Mouse (Mus musculus): ENCODE measurements around the gene Hk2. TPM values are rescaled to one million over a fixed set of nuclear protein-coding genes. Genes with fewer than 3 reads are reported as not detected.

Hk2 gene
- polyA plus RNA-seq, 1 experiment from 2014 or later: 4.0 TPM

GRCm38 (mm10) chr6:82753638-82754361 is 20.5 kb downstream of the Hk2 start:
- Histone ChIP-seq H3K4me3 (replicated peaks; ENCODE audit: low read depth, low read length) (no peak overlapping the region), H3K27me3 (ENCODE audit: control insufficient read depth, insufficient read depth, low read length) (no peaks in the 10 kb centered on the region), H3K9ac (replicated peaks; ENCODE audit: low read length) (no peak overlapping the region), H3K36me3 (ENCODE audit: control insufficient read depth, insufficient read depth, low read length) (no peaks in the 10 kb centered on the region), H3K4me1 (ENCODE audit: control insufficient read depth, insufficient read depth, low read length) (no peaks in the 10 kb centered on the region), H3K27ac (replicated peaks; ENCODE audit: low read depth, low read length) (no peak overlapping the region), H3K4me2 (ENCODE audit: low read length) (no peak overlapping the region), H3K9me3 (ENCODE audit: control insufficient read depth, low read length) (no peaks in the 10 kb centered on the region)
- DNase-seq (no peak), ATAC-seq (ENCODE audit: low FRiP score, low TSS enrichment) (no peak)
- WGBS: 94% methylated on average over 14 of the region's 14 CpGs

- Histone ChIP-seq H3K36me3 (ENCODE audit: control insufficient read depth, insufficient read depth, low read length) (no peaks in the 10 kb centered on the region), H3K27me3 (ENCODE audit: control insufficient read depth, insufficient read depth, low read length) (no peaks in the 10 kb centered on the region), H3K27ac (replicated peaks; ENCODE audit: low read depth, low read length) (no peak overlapping the region), H3K9me3 (ENCODE audit: control insufficient read depth, low read length) (no peaks in the 10 kb centered on the region), H3K9ac (replicated peaks; ENCODE audit: low read length) (no peak overlapping the region), H3K4me3 (replicated peaks; ENCODE audit: low read depth, low read length) (no peak overlapping the region), H3K4me1 (ENCODE audit: control insufficient read depth, insufficient read depth, low read length) (no peaks in the 10 kb centered on the region), H3K4me2 (ENCODE audit: low read length) (no peak overlapping the region)
- DNase-seq (no peak), ATAC-seq (ENCODE audit: low FRiP score, low TSS enrichment) (no peak)
- 87% methylated on average over 11 of the region's 11 CpGs for WGBS
These were observed 21.2 kb downstream of the Hk2 start for GRCm38 (mm10) chr6:82753061-82753460.

GRCm38 (mm10) chr6:82751791-82752190 is 22.5 kb downstream of the Hk2 start:
- Histone ChIP-seq H3K27me3 (ENCODE audit: control insufficient read depth, insufficient read depth, low read length) (no peaks in the 10 kb centered on the region), H3K4me3 (replicated peaks; ENCODE audit: low read depth, low read length) (no peak overlapping the region), H3K27ac (replicated peaks; ENCODE audit: low read depth, low read length) (no peak overlapping the region), H3K4me1 (ENCODE audit: control insufficient read depth, insufficient read depth, low read length) (no peaks in the 10 kb centered on the region), H3K36me3 (ENCODE audit: control insufficient read depth, insufficient read depth, low read length) (no peaks in the 10 kb centered on the region), H3K9me3 (ENCODE audit: control insufficient read depth, low read length) (no peaks in the 10 kb centered on the region), H3K9ac (replicated peaks; ENCODE audit: low read length) (no peak overlapping the region), H3K4me2 (ENCODE audit: low read length) (no peak overlapping the region)
- WGBS: 97% methylated on average over 7 of the region's 7 CpGs
- ATAC-seq (ENCODE audit: low FRiP score, low TSS enrichment): no peak
- no peak for DNase-seq

GRCm38 (mm10) chr6:82751031-82751430 is 23.2 kb downstream of the Hk2 start:
- Histone ChIP-seq H3K27ac (replicated peaks; ENCODE audit: low read depth, low read length) (no peak overlapping the region), H3K4me2 (ENCODE audit: low read length) (no peak overlapping the region), H3K9ac (replicated peaks; ENCODE audit: low read length) (no peak overlapping the region), H3K9me3 (ENCODE audit: control insufficient read depth, low read length) (no peaks in the 10 kb centered on the region), H3K4me1 (ENCODE audit: control insufficient read depth, insufficient read depth, low read length) (no peaks in the 10 kb centered on the region), H3K4me3 (replicated peaks; ENCODE audit: low read depth, low read length) (no peak overlapping the region), H3K36me3 (ENCODE audit: control insufficient read depth, insufficient read depth, low read length) (no peaks in the 10 kb centered on the region), H3K27me3 (ENCODE audit: control insufficient read depth, insufficient read depth, low read length) (no peaks in the 10 kb centered on the region)
- DNase-seq (no peak), ATAC-seq (ENCODE audit: low FRiP score, low TSS enrichment) (no peak)
- 91% methylated on average over 11 of the region's 11 CpGs for WGBS

GRCm38 (mm10) chr6:82750063-82750462 is 24.2 kb downstream of the Hk2 start:
- H3K4me2 ChIP-seq (ENCODE audit: low read length): no peak overlapping the region
- no peak overlapping the region for H3K9ac ChIP-seq (replicated peaks; ENCODE audit: low read length)
- H3K9me3 ChIP-seq (ENCODE audit: control insufficient read depth, low read length): no peaks in the 10 kb centered on the region
- no peak overlapping the region for H3K27ac ChIP-seq (replicated peaks; ENCODE audit: low read depth, low read length)
- no peaks in the 10 kb centered on the region for H3K4me1 ChIP-seq (ENCODE audit: control insufficient read depth, insufficient read depth, low read length)
- no peaks in the 10 kb centered on the region for H3K36me3 ChIP-seq (ENCODE audit: control insufficient read depth, insufficient read depth, low read length)
- DNase-seq (no peak), ATAC-seq (ENCODE audit: low FRiP score, low TSS enrichment) (no peak)
- no peaks in the 10 kb centered on the region for H3K27me3 ChIP-seq (ENCODE audit: control insufficient read depth, insufficient read depth, low read length)
- H3K4me3 ChIP-seq (replicated peaks; ENCODE audit: low read depth, low read length): no peak overlapping the region
- WGBS: 54% methylated on average over 2 of the region's 2 CpGs

GRCm38 (mm10) chr6:82748106-82748672 is 26.1 kb downstream of the Hk2 start:
- no peak for ATAC-seq (ENCODE audit: low FRiP score, low TSS enrichment)
- Histone ChIP-seq H3K27me3 (ENCODE audit: control insufficient read depth, insufficient read depth, low read length) (no peaks in the 10 kb centered on the region), H3K4me3 (replicated peaks; ENCODE audit: low read depth, low read length) (no peak overlapping the region), H3K9me3 (ENCODE audit: control insufficient read depth, low read length) (no peaks in the 10 kb centered on the region), H3K4me2 (ENCODE audit: low read length) (no peak overlapping the region), H3K9ac (replicated peaks; ENCODE audit: low read length) (no peak overlapping the region), H3K36me3 (ENCODE audit: control insufficient read depth, insufficient read depth, low read length) (no peaks in the 10 kb centered on the region), H3K27ac (replicated peaks; ENCODE audit: low read depth, low read length) (no peak overlapping the region), H3K4me1 (ENCODE audit: control insufficient read depth, insufficient read depth, low read length) (no peaks in the 10 kb centered on the region)
- DNase-seq: no peak
- WGBS: 94% methylated on average over 9 of the region's 9 CpGs

- H3K27me3 ChIP-seq (ENCODE audit: control insufficient read depth, insufficient read depth, low read length): no peaks in the 10 kb centered on the region
- H3K9ac ChIP-seq (replicated peaks; ENCODE audit: low read length): no peak overlapping the region
- no peak for ATAC-seq (ENCODE audit: low FRiP score, low TSS enrichment)
- no peak overlapping the region for H3K4me2 ChIP-seq (ENCODE audit: low read length)
- H3K4me1 ChIP-seq (ENCODE audit: control insufficient read depth, insufficient read depth, low read length): no peaks in the 10 kb centered on the region
- no peaks in the 10 kb centered on the region for H3K36me3 ChIP-seq (ENCODE audit: control insufficient read depth, insufficient read depth, low read length)
- no peak overlapping the region for H3K4me3 ChIP-seq (replicated peaks; ENCODE audit: low read depth, low read length)
- H3K27ac ChIP-seq (replicated peaks; ENCODE audit: low read depth, low read length): no peak overlapping the region
- no peaks in the 10 kb centered on the region for H3K9me3 ChIP-seq (ENCODE audit: control insufficient read depth, low read length)
- no peak for DNase-seq
- WGBS: 85% methylated on average over 5 of the region's 5 CpGs
These were observed 27.2 kb downstream of the Hk2 start for GRCm38 (mm10) chr6:82747085-82747484.

GRCm38 (mm10) chr6:82744553-82744952 is 29.7 kb downstream of the Hk2 start:
- Histone ChIP-seq H3K27ac (replicated peaks; ENCODE audit: low read depth, low read length) (no peak overlapping the region), H3K9me3 (ENCODE audit: control insufficient read depth, low read length) (no peaks in the 10 kb centered on the region), H3K9ac (replicated peaks; ENCODE audit: low read length) (no peak overlapping the region), H3K27me3 (ENCODE audit: control insufficient read depth, insufficient read depth, low read length) (no peaks in the 10 kb centered on the region), H3K4me2 (ENCODE audit: low read length) (no peak overlapping the region), H3K36me3 (ENCODE audit: control insufficient read depth, insufficient read depth, low read length) (no peaks in the 10 kb centered on the region), H3K4me3 (replicated peaks; ENCODE audit: low read depth, low read length) (no peak overlapping the region), H3K4me1 (ENCODE audit: control insufficient read depth, insufficient read depth, low read length) (no peaks in the 10 kb centered on the region)
- no peak for DNase-seq
- no peak for ATAC-seq (ENCODE audit: low FRiP score, low TSS enrichment)
- 93% methylated on average over 9 of the region's 9 CpGs for WGBS

- DNase-seq: no peak
- no peak for ATAC-seq (ENCODE audit: low FRiP score, low TSS enrichment)
- no peak overlapping the region for H3K27ac ChIP-seq (replicated peaks; ENCODE audit: low read depth, low read length)
- no peak overlapping the region for H3K4me2 ChIP-seq (ENCODE audit: low read length)
- no peak overlapping the region for H3K4me3 ChIP-seq (replicated peaks; ENCODE audit: low read depth, low read length)
- H3K9ac ChIP-seq (replicated peaks; ENCODE audit: low read length): no peak overlapping the region
- 83% methylated on average over 5 of the region's 5 CpGs for WGBS
- no peaks in the 10 kb centered on the region for H3K27me3 ChIP-seq (ENCODE audit: control insufficient read depth, insufficient read depth, low read length)
- H3K36me3 ChIP-seq (ENCODE audit: control insufficient read depth, insufficient read depth, low read length): no peaks in the 10 kb centered on the region
- H3K9me3 ChIP-seq (ENCODE audit: control insufficient read depth, low read length): no peaks in the 10 kb centered on the region
- H3K4me1 ChIP-seq (ENCODE audit: control insufficient read depth, insufficient read depth, low read length): no peaks in the 10 kb centered on the region
These were observed 32.8 kb downstream of the Hk2 start for GRCm38 (mm10) chr6:82741518-82741880.
